Mouse (Mus musculus) hindbrain, postnatal 0 days (tissue): ENCODE data around the gene Miga1. TPM values are rescaled to one million over a fixed set of nuclear protein-coding genes. Genes with fewer than 3 reads are reported as not detected.

ENCODE experiments used
- ATAC-seq: fragments of 200-750 bp; cut with Nextera tagmentation; 2 replicates; pipeline ENCODE4 v1.8.0; 2017; ENCODE audit warnings: mild to moderate bottlenecking, moderate TSS enrichment, moderate library complexity
- DNase-seq: peaks from one replicate; pipeline ENCODE4 v3.0.0-alpha.2; 2015; ENCODE audit warnings: low spot score
- H3K27ac ChIP-seq: fragments of 300-500 bp; sonication (generic); 2 replicates; pipeline ENCODE4 v1.5.1; 2014; ENCODE audit warnings: mild to moderate bottlenecking
- H3K27me3 ChIP-seq: fragments of 300-500 bp; sonication (generic); 2 replicates; pipeline ENCODE4 v1.6.1; 2014; ENCODE audit warnings: low read length, mixed read lengths; ENCODE audit not compliant: insufficient read depth
- H3K36me3 ChIP-seq: fragments of 300-500 bp; sonication (generic); 2 replicates; pipeline ENCODE4 v1.6.1; 2014; ENCODE audit warnings: low read length, mixed read lengths; ENCODE audit not compliant: insufficient read depth
- H3K4me1 ChIP-seq: fragments of 300-500 bp; sonication (generic); 2 replicates; pipeline ENCODE4 v1.6.1; 2014; ENCODE audit warnings: antibody characterized with exemption, low read length, mixed read lengths; ENCODE audit not compliant: insufficient read depth
- H3K4me2 ChIP-seq: fragments of 300-500 bp; sonication (generic); 2 replicates; pipeline ENCODE4 v1.6.1; 2014; ENCODE audit warnings: low read depth, mild to moderate bottlenecking, low read length, moderate library complexity, mixed read lengths
- H3K4me3 ChIP-seq: fragments of 300-500 bp; sonication (generic); 2 replicates; pipeline ENCODE4 v1.5.1; 2014; ENCODE audit warnings: low read length
- H3K9ac ChIP-seq: fragments of 300-500 bp; sonication (generic); replicated peaks from 2 replicates; pipeline ENCODE4 v1.6.1; 2014; ENCODE audit warnings: mild to moderate bottlenecking, low read length, moderate library complexity, mixed read lengths
- H3K9me3 ChIP-seq: fragments of 300-500 bp; sonication (generic); 2 replicates; pipeline ENCODE4 v1.6.1; 2016; ENCODE audit warnings: low read length, mixed read lengths
- CTCF ChIP-seq: IDR thresholded peaks from 2 replicates; pipeline ENCODE4 v1.5.1; 2016; ENCODE audit warnings: antibody characterized with exemption, control low read depth, low read depth
- whole genome bisulfite sequencing: fragments of 180-500 bp; shearing (Covaris S2); extraction: QIAGEN DNeasy Blood & Tissue Kit; methylation state at CpG from one replicate; pipeline ENCODE4 v1.1.7; 2014; 5-methylcytosine and 5-hydroxymethylcytosine counted together
- polyA plus RNA-seq: library from polyadenylated mRNA; unstranded; fragments of >200 nt; fragmentation: Nextera tagmentation; extraction: Ambion mirVana; gene quantifications from 2 replicates; pipeline ENCODE4 v1.2.1, GENCODE M21; 2015
- total RNA-seq: library from RNA; depleted of rRNA; stranded (reverse); fragments of >200 nt; gene quantifications from 2 replicates; pipeline ENCODE4 v1.2.3, GENCODE M21; 2014

The Miga1 gene
- total and polyA plus RNA-seq, 2 experiments from 2014 or later, result 16.7 to 21.1 TPM

- Histone ChIP-seq H3K9me3 (no peaks in the 10 kb centered on the region), H3K9ac (no peak overlapping the region), H3K27me3 (no peaks in the 10 kb centered on the region), H3K36me3 (peaks cover 19% of the 10 kb centered on the region), H3K27ac (no peak overlapping the region), H3K4me3 (no peak overlapping the region), H3K4me2 (no peak overlapping the region), H3K4me1 (no peaks in the 10 kb centered on the region)
- ATAC-seq (no peak), DNase-seq (no peak)
- TF ChIP-seq CTCF, result peak; percentile 59
- WGBS, result 90% methylated on average over 14 of the region's 14 CpGs
Measured at GRCm38 (mm10) chr3:152300376-152301337, 39.5 kb downstream of the Miga1 start.

GRCm38 (mm10) chr3:152295896-152296295 is 44.3 kb downstream of the Miga1 start:
- Histone ChIP-seq H3K27ac (no peak overlapping the region), H3K4me1 (no peaks in the 10 kb centered on the region), H3K9me3 (no peaks in the 10 kb centered on the region), H3K9ac (no peak overlapping the region), H3K4me2 (no peak overlapping the region), H3K4me3 (no peak overlapping the region), H3K36me3 (peaks cover 17% of the 10 kb centered on the region), H3K27me3 (no peaks in the 10 kb centered on the region)
- no peak for TF ChIP-seq CTCF
- no peak for DNase-seq
- ATAC-seq, result no peak
- WGBS, result 93% methylated on average over 5 of the region's 5 CpGs

- no peak for ATAC-seq
- peaks cover 22% of the 10 kb centered on the region for H3K36me3 ChIP-seq
Measured at GRCm38 (mm10) chr3:152294400-152294799, 45.8 kb downstream of the Miga1 start.

GRCm38 (mm10) chr3:152293530-152294181 is 46.6 kb downstream of the Miga1 start:
- Histone ChIP-seq H3K4me3 (no peak overlapping the region), H3K36me3 (peaks cover 23% of the 10 kb centered on the region), H3K9me3 (no peaks in the 10 kb centered on the region), H3K27ac (no peak overlapping the region), H3K27me3 (no peaks in the 10 kb centered on the region), H3K4me2 (no peak overlapping the region), H3K4me1 (no peaks in the 10 kb centered on the region), H3K9ac (no peak overlapping the region)
- no peak for ATAC-seq
- DNase-seq, result no peak
- TF ChIP-seq CTCF, result no peak
- 90% methylated on average over 13 of the region's 13 CpGs for WGBS

More at GRCm38 (mm10) chr3:152294400-152294799, 45.8 kb downstream of the Miga1 start:
- no peak overlapping the region for H3K9ac ChIP-seq
- WGBS, result 75% methylated on average over 3 of the region's 3 CpGs
- no peaks in the 10 kb centered on the region for H3K4me1 ChIP-seq
- no peak for DNase-seq
- H3K4me2 ChIP-seq, result no peak overlapping the region
- no peaks in the 10 kb centered on the region for H3K9me3 ChIP-seq
- no peak overlapping the region for H3K27ac ChIP-seq
- no peaks in the 10 kb centered on the region for H3K27me3 ChIP-seq
- TF ChIP-seq CTCF, result no peak
- no peak overlapping the region for H3K4me3 ChIP-seq

- Histone ChIP-seq H3K36me3 (peaks cover 25% of the 10 kb centered on the region), H3K4me1 (no peaks in the 10 kb centered on the region), H3K27me3 (no peaks in the 10 kb centered on the region), H3K4me3 (no peak overlapping the region), H3K9ac (no peak overlapping the region), H3K4me2 (no peak overlapping the region), H3K27ac (no peak overlapping the region), H3K9me3 (no peaks in the 10 kb centered on the region)
- ATAC-seq (no peak), DNase-seq (no peak)
- WGBS, result 91% methylated on average over 6 of the region's 6 CpGs
- no peak for TF ChIP-seq CTCF
Measured at GRCm38 (mm10) chr3:152291895-152292294, 48.3 kb downstream of the Miga1 start.

GRCm38 (mm10) chr3:152290175-152290798 is 49.9 kb downstream of the Miga1 start:
- 92% methylated on average over 17 of the region's 17 CpGs for WGBS

More at GRCm38 (mm10) chr3:152290175-152290798, 49.9 kb downstream of the Miga1 start:
- H3K27ac ChIP-seq, result no peak overlapping the region
- ATAC-seq (no peak), DNase-seq (no peak)
- no peaks in the 10 kb centered on the region for H3K4me1 ChIP-seq
- H3K9me3 ChIP-seq, result no peaks in the 10 kb centered on the region
- no peak overlapping the region for H3K4me3 ChIP-seq
- no peak overlapping the region for H3K4me2 ChIP-seq
- no peak for TF ChIP-seq CTCF
- no peaks in the 10 kb centered on the region for H3K27me3 ChIP-seq
- H3K9ac ChIP-seq, result no peak overlapping the region
- peaks cover 23% of the 10 kb centered on the region; the same call in 1 of the 2 replicates for H3K36me3 ChIP-seq
